Mouse (Mus musculus): ENCODE data around the gene Fbxw10.

DNA sequence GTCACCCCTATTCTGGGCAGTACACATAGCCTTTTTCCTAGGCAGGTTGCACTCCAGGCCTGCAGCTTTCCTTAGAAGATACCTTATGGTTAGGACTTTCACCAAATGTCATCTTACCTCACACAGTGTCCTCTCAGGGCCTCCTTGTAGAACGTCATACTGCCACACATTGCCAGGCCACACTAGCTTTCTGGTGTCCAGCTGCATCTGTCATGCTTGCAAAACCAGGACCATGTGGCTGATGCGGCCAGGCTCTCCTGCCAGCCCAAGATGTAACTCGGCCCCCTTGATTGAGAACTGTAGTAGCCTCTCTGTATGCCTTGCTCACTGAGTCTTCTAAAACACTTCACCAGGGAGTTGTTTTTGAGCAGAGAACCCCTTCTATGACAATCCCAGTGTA is 19.0 kb upstream of the Fbxw10 start:
- TF ChIP-seq CTCF (IDR thresholded peaks at IDR 0.05; ENCODE audit: low read depth, low read length) = no peak
- TF ChIP-seq TAL1 (conservative IDR thresholded peaks at IDR 0.05; ENCODE audit: low read depth, low read length) = no peak
- no peak for TF ChIP-seq POLR2AphosphoS5 (IDR thresholded peaks at IDR 0.05; ENCODE audit: insufficient replicate concordance, low read depth, low read length)
- no peak for TF ChIP-seq GATA1 (IDR thresholded peaks at IDR 0.05; ENCODE audit: borderline replicate concordance, low read length)

Data from G1E (cell line).